Mouse (Mus musculus): Measurements from ENCODE around the gene Rtkn2. TPM values are rescaled to one million over a fixed set of nuclear protein-coding genes. Genes with fewer than 3 reads are reported as not detected.

Gene Rtkn2
- polyA plus RNA-seq, 1 experiment, result 0.09 TPM

- Histone ChIP-seq H3K36me3 (ENCODE audit: control insufficient read depth, insufficient read depth, low read length) (no peaks in the 10 kb centered on the region), H3K27ac (ENCODE audit: insufficient read depth, low read length) (no peak overlapping the region), H3K27me3 (ENCODE audit: control insufficient read depth, insufficient read depth, low read length) (no peaks in the 10 kb centered on the region), H3K4me3 (ENCODE audit: extremely low read depth, insufficient read depth, insufficient read length) (no peak overlapping the region), H3K4me1 (ENCODE audit: control insufficient read depth, insufficient read depth, insufficient read length) (peaks cover 4% of the 10 kb centered on the region; the same call in 1 of the 2 replicates)
- TF ChIP-seq CTCF (IDR thresholded peaks at IDR 0.05; ENCODE audit: extremely low read depth, insufficient read depth, insufficient read length, insufficient replicate concordance) (no peak), POLR2A (IDR thresholded peaks at IDR 0.05; ENCODE audit: low read depth, low read length) (no peak)
- DNase-seq (ENCODE audit: low read depth in 1 of 2, low spot score in 2 of 2), result no peak
- 91% methylated on average over 8 of the region's 8 CpGs for WGBS
Observed at GRCm38 (mm10) chr10:68061249-68061615, 81.9 kb downstream of the Rtkn2 start.

GRCm38 (mm10) chr10:68063806-68064545 is 84.6 kb downstream of the Rtkn2 start:
- TF ChIP-seq POLR2A (IDR thresholded peaks at IDR 0.05; ENCODE audit: low read depth, low read length), result no peak
- TF ChIP-seq CTCF (IDR thresholded peaks at IDR 0.05; ENCODE audit: extremely low read depth, insufficient read depth, insufficient read length, insufficient replicate concordance), result no peak
- Histone ChIP-seq H3K27ac (ENCODE audit: insufficient read depth, low read length) (no peak overlapping the region), H3K36me3 (ENCODE audit: control insufficient read depth, insufficient read depth, low read length) (no peaks in the 10 kb centered on the region), H3K4me1 (ENCODE audit: control insufficient read depth, insufficient read depth, insufficient read length) (peaks cover 4% of the 10 kb centered on the region; the same call in 1 of the 2 replicates), H3K4me3 (ENCODE audit: extremely low read depth, insufficient read depth, insufficient read length) (no peak overlapping the region), H3K27me3 (ENCODE audit: control insufficient read depth, insufficient read depth, low read length) (no peaks in the 10 kb centered on the region)
- DNase-seq (ENCODE audit: low read depth in 1 of 2, low spot score in 2 of 2), result no peak
- 53% methylated on average over 8 of the region's 8 CpGs for WGBS

DNA sequence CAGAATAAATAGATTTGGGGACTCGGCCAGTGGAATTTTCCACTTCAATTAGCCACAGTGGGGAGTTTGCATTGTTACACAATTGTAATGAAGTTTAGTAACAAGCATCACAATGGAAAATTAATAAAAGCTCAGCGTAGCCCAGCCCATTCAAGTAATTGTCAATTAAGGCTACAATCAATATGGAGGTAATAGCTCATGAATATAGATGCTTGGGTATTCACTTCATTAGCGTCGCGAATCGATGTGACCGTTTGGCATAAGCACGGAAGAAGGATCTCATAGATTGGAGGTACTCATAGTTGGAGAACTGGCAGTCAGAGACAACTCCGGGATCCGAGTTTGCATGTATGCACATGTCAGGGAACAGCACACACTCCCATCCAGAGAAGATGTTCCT is 85.2 kb downstream of the Rtkn2 start:
- no peaks in the 10 kb centered on the region for H3K27me3 ChIP-seq (ENCODE audit: control insufficient read depth, insufficient read depth, low read length)
- WGBS, result 92% methylated on average over 10 of the region's 10 CpGs
- no peak for DNase-seq (ENCODE audit: low read depth in 1 of 2, low spot score in 2 of 2)
- H3K4me1 ChIP-seq (ENCODE audit: control insufficient read depth, insufficient read depth, insufficient read length), result peaks cover 4% of the 10 kb centered on the region; the same call in 1 of the 2 replicates
- H3K4me3 ChIP-seq (ENCODE audit: extremely low read depth, insufficient read depth, insufficient read length), result no peak overlapping the region
- TF ChIP-seq POLR2A (IDR thresholded peaks at IDR 0.05; ENCODE audit: low read depth, low read length) (no peak), CTCF (IDR thresholded peaks at IDR 0.05; ENCODE audit: extremely low read depth, insufficient read depth, insufficient read length, insufficient replicate concordance) (no peak)
- H3K27ac ChIP-seq (ENCODE audit: insufficient read depth, low read length), result no peak overlapping the region
- no peaks in the 10 kb centered on the region for H3K36me3 ChIP-seq (ENCODE audit: control insufficient read depth, insufficient read depth, low read length)

GRCm38 (mm10) chr10:68066173-68066572 is 86.8 kb downstream of the Rtkn2 start:
- no peak for DNase-seq (ENCODE audit: low read depth in 1 of 2, low spot score in 2 of 2)
- TF ChIP-seq CTCF (IDR thresholded peaks at IDR 0.05; ENCODE audit: extremely low read depth, insufficient read depth, insufficient read length, insufficient replicate concordance) (no peak), POLR2A (IDR thresholded peaks at IDR 0.05; ENCODE audit: low read depth, low read length) (no peak)
- Histone ChIP-seq H3K27ac (ENCODE audit: insufficient read depth, low read length) (no peak overlapping the region), H3K27me3 (ENCODE audit: control insufficient read depth, insufficient read depth, low read length) (no peaks in the 10 kb centered on the region), H3K4me3 (ENCODE audit: extremely low read depth, insufficient read depth, insufficient read length) (no peak overlapping the region), H3K36me3 (ENCODE audit: control insufficient read depth, insufficient read depth, low read length) (no peaks in the 10 kb centered on the region), H3K4me1 (ENCODE audit: control insufficient read depth, insufficient read depth, insufficient read length) (peaks cover 4% of the 10 kb centered on the region; the same call in 1 of the 2 replicates)
- 62% methylated on average over 5 of the region's 5 CpGs for WGBS

GRCm38 (mm10) chr10:68067961-68068360 is 88.6 kb downstream of the Rtkn2 start:
- WGBS, result 87% methylated on average over 5 of the region's 5 CpGs
- Histone ChIP-seq H3K36me3 (ENCODE audit: control insufficient read depth, insufficient read depth, low read length) (no peaks in the 10 kb centered on the region), H3K4me3 (ENCODE audit: extremely low read depth, insufficient read depth, insufficient read length) (no peak overlapping the region), H3K27ac (ENCODE audit: insufficient read depth, low read length) (no peak overlapping the region), H3K4me1 (ENCODE audit: control insufficient read depth, insufficient read depth, insufficient read length) (peaks cover 4% of the 10 kb centered on the region; the same call in 1 of the 2 replicates), H3K27me3 (ENCODE audit: control insufficient read depth, insufficient read depth, low read length) (no peaks in the 10 kb centered on the region)
- DNase-seq (ENCODE audit: low read depth in 1 of 2, low spot score in 2 of 2), result no peak
- TF ChIP-seq POLR2A (IDR thresholded peaks at IDR 0.05; ENCODE audit: low read depth, low read length) (no peak), CTCF (IDR thresholded peaks at IDR 0.05; ENCODE audit: extremely low read depth, insufficient read depth, insufficient read length, insufficient replicate concordance) (no peak)

DNA sequence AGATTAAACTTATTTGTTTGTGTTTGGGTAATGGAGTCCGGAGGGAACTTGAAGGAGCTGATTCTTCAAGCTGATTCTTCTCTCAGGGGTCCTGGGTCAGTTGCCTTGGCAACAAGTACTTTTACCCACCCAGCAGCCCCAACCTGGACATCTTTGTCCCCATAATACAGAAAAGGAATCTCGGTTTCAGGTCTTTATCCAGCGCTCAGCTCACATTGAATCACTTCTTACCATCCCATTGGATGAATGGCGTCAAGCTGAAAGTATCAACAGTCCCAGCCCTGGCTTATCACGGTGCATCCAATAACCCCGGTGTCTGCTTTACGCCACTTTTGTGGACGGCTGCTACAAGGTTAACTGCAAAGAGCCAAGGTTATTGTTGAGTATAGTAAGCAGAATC is 89.1 kb downstream of the Rtkn2 start:
- no peak for DNase-seq (ENCODE audit: low read depth in 1 of 2, low spot score in 2 of 2)
- H3K27me3 ChIP-seq (ENCODE audit: control insufficient read depth, insufficient read depth, low read length), result no peaks in the 10 kb centered on the region
- 94% methylated on average over 8 of the region's 8 CpGs for WGBS
- H3K4me1 ChIP-seq (ENCODE audit: control insufficient read depth, insufficient read depth, insufficient read length), result peaks cover 4% of the 10 kb centered on the region; the same call in 1 of the 2 replicates
- no peaks in the 10 kb centered on the region for H3K36me3 ChIP-seq (ENCODE audit: control insufficient read depth, insufficient read depth, low read length)
- H3K4me3 ChIP-seq (ENCODE audit: extremely low read depth, insufficient read depth, insufficient read length), result no peak overlapping the region
- no peak overlapping the region for H3K27ac ChIP-seq (ENCODE audit: insufficient read depth, low read length)
- TF ChIP-seq POLR2A (IDR thresholded peaks at IDR 0.05; ENCODE audit: low read depth, low read length) (no peak), CTCF (IDR thresholded peaks at IDR 0.05; ENCODE audit: extremely low read depth, insufficient read depth, insufficient read length, insufficient replicate concordance) (no peak)

- H3K27ac ChIP-seq (ENCODE audit: insufficient read depth, low read length), result no peak overlapping the region
- no peaks in the 10 kb centered on the region for H3K27me3 ChIP-seq (ENCODE audit: control insufficient read depth, insufficient read depth, low read length)
- H3K36me3 ChIP-seq (ENCODE audit: control insufficient read depth, insufficient read depth, low read length), result no peaks in the 10 kb centered on the region
- TF ChIP-seq POLR2A (IDR thresholded peaks at IDR 0.05; ENCODE audit: low read depth, low read length) (no peak), CTCF (IDR thresholded peaks at IDR 0.05; ENCODE audit: extremely low read depth, insufficient read depth, insufficient read length, insufficient replicate concordance) (no peak)
- no peak overlapping the region for H3K4me3 ChIP-seq (ENCODE audit: extremely low read depth, insufficient read depth, insufficient read length)
- WGBS, result 88% methylated on average over 7 of the region's 7 CpGs
- no peak for DNase-seq (ENCODE audit: low read depth in 1 of 2, low spot score in 2 of 2)
- no peaks in the 10 kb centered on the region for H3K4me1 ChIP-seq (ENCODE audit: control insufficient read depth, insufficient read depth, insufficient read length)
Observed at GRCm38 (mm10) chr10:68071041-68071440, 91.7 kb downstream of the Rtkn2 start.

Data from spleen, adult 2 months (tissue).